Mouse (Mus musculus): ENCODE data around the gene Gprasp1.
"Not testable (repeated sequence)": the region's sequence is repeated elsewhere in the genome, so short reads cannot be mapped to it uniquely, and the experiment has no call there.

Gene Gprasp1

DNA sequence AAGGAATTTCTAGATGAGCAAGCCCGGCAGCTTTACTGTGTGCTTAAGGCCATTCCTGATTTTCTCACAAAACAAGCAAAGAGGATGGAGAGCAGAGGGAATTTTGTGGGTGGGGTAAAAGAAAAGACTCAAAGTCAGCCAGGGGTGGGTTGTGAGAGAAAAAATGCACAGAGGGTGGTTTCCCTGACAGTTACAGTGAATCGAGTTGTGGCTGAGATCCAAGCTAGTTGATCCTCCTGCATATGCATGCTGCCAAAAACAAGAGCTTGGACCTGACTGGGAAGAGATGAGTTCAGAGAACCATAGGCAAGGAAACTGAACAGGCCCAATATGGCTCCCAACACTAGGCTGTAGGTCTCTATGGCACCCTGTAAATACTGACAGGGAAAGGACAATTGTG lies 95.4 kb downstream of the Gprasp1 start:
- CTCF ChIA-PET, result no interaction called here

DNA sequence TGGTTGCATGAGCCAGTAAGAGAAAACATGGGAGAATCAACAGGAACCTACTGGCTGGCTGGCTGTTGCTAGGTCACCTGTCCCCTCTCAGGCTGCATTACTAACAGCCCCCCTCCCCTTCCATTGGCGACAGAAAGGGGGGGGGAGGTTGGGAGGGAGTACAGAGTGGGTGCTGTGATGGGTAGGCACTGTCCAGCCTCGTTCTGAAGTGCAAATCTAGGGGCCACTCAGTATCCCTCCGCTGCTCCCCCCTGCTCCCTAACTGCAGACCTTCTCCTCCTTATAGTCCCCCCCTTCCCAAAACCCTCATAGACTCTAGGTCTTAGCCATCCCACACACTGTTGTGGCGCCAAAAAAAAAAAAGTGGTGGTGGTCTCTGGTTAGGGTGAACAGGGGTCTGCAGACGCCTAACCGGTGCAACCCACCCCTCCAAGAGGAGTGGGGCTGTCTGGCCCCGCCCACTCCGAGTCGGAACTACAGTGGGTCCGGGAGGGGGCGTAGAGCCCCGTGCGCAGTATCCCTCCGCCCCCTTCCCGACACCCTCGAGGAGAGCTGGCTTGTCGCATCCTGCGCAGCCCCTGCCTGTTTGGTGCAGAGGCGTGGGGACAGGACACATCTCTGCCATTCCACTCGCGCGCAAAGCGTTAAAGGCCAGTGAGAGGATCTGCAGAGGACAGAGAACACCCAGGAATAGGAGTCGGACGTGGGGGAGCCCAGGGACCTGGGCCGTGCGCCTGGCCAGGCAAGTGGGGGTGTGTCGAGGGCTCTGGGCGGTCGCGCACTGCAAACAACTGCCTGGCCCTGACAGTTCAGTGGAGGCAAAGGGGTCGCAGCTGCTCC lies 96.2 kb downstream of the Gprasp1 start, which contains the start of gene Gprasp2:
TSS of gene Gprasp2 (plus strand) at position 514 of the 840 bp plus-strand sequence.
- CTCF ChIA-PET, result not testable (repeated sequence)

DNA sequence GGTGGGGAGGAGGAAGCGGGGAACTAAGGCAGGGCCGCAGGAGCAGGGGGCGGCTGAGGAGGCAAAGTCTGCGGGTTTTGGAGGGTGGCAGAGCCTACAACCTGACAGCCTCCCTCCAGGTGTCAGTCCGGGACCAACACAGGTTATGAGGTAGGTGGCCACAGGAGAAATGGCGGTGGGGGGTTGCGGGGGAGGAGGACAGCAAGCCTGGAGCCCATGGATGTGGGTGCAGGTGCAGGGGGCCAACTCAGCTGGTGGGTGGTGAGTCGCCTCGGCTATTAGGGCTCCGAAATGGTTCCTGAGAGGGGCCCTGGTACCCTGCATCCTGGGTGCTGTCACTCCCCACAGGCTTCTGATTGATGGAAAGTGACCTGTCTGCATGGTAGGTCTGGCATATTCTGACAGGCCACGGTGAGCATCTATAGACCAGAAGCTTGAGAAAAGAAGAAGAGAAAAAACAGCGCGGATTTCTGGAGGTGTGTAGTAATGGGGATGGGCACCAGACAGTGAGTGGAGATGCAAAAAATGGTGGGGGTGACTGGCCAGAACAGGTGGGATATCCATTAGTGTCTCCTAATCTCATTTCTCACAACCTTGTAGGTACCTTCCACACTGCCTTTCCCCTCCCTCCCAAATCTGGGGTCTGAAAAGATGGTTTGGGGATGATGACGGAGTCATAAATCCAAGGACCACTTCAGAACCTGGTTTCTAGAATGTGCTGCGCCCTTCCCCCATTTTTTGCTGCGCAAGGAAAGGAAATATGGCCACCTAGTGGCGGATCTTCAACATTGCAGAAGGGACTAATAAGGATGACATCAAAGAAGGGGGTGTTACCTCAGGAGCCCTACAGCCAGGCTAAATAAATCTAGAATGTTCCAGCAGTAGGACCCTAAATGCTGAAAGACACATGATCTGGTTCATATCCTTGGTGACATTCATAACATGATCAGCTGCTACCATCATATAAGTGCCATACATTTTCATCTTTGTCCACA lies 97.2 kb downstream of the Gprasp1 start:
- CTCF ChIA-PET, result not testable (repeated sequence)
